Mouse (Mus musculus): ENCODE measurements around the gene Tpbgl. TPM values are rescaled to one million over a fixed set of nuclear protein-coding genes. Genes with fewer than 3 reads are reported as not detected.

Tpbgl gene
- total RNA-seq (2021), result 10 to 100 TPM; 21.6 to 25.3 TPM
- 71.2 and 81.0 TPM in 2 replicates for polyA plus RNA-seq (2012; rRNA removed)
- long read RNA-seq, transcript Tpbgl-201 (1 exons, 3,022 nt), result major isoform, 39 of 39 reads
- long read RNA-seq, partial matches to known transcripts, result 0 of 39 reads
- long read RNA-seq, other reads (novel, unspliced or antisense), result 0 of 39 reads

DNA sequence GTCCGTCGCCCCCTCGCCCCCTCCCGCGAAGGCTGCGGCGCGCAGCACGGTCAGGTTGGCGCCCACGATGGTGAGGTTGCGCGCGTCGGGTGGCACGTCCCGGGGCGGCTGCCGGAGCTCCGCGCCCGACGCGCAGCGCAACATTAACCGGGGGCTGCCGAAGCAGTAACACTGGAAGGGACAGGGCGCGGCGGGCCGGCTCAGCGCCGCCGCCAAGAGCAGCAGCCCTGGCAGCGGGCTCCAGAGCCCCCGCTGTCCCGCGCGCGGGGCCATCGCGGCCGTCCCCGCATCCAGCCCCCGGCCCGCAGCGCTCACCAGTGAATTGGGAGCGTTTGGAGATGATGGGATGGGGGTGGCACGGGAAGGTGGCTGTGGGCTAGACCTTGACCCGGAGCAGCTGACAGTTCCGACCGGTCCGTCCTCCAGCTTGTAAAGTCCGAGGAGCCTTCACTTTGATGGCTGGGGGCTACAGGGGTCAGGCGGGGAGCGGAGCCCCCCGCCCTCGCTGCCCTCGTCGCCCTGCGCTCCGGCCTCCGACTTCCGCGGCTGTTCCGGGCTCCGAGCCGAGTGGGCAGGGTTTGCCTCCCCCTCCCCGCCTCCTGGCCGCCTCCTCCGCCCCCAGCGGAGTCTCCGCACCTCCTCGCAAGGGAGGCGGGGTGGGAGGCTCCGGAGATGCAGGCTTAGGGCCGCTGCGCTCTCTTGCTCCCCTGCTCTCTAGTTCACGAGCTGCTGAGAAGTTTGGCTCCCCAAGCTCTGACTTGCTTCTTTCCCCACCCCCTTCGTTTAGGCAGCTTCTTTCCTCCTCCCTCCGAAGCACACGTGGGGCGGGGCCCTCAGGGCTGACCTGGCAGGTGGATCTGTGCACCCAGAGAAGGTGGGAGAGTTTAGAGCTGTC lies at the start of gene Tpbgl:
TSS of gene Tpbgl (minus strand) at position 728 of the 895 bp plus-strand sequence.
- peak; percentile 91 for DNase-seq

DNA sequence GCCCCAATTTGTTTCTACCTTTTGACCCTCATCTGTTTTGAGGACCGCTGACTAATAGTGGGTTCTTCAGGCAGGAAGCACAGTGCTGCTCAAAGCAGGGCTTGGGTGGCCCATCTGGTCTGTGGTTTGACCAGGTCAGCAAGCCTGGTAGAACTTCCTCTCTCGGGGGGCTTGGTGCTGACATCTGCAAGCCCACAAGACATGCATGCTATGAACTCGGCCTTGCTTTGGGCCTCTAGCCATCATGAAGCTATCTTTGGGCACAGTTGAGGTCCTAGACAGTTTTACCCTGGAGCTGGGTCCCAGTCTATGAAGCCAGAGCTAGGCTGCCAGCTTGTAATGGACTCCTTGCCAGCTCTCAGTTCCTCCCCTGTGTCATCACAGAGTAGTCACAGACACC lies 48.0 kb upstream of the Tpbgl start:
- peak; percentile 31 for DNase-seq

DNA sequence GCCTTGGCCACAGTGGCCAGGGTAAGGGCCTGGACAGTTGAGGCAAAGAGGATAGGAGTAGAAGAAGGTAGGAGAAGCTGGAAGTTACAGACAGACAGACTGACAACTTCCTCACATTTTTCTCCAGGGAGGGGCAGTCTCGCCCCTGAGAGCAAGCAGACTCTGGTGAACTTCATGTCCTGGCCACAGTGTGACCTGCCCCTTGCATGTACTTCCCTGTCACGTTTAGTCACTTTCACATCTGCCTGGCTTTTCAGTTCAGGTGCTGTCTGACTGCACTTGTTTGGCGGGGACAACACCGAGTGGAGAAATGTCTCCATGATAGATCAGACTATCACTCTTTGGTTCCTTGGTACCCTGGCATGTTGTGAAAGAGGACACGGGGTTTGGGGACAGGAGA lies 47.3 kb upstream of the Tpbgl start:
- DNase-seq, result no peak

DNA sequence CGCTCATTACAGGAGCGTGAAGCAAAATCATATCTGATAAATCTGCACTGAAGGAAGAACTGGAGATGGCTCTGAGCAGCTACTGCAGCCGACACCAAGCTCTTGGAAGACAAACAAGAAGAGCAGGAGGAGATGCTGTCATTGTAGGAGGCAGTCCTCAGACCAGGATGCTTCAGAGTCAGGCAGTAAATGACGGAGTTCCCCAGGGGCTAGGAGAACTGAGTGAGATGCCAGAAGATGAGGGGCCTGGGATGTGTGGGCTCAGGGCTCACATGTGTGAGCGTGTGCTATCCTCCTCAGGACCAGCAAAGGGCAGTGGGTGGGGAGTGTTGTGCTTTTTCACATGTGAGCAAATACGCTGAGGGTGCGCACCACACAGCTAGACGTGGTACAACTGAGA lies 46.3 kb upstream of the Tpbgl start:
- DNase-seq, result no peak

DNA sequence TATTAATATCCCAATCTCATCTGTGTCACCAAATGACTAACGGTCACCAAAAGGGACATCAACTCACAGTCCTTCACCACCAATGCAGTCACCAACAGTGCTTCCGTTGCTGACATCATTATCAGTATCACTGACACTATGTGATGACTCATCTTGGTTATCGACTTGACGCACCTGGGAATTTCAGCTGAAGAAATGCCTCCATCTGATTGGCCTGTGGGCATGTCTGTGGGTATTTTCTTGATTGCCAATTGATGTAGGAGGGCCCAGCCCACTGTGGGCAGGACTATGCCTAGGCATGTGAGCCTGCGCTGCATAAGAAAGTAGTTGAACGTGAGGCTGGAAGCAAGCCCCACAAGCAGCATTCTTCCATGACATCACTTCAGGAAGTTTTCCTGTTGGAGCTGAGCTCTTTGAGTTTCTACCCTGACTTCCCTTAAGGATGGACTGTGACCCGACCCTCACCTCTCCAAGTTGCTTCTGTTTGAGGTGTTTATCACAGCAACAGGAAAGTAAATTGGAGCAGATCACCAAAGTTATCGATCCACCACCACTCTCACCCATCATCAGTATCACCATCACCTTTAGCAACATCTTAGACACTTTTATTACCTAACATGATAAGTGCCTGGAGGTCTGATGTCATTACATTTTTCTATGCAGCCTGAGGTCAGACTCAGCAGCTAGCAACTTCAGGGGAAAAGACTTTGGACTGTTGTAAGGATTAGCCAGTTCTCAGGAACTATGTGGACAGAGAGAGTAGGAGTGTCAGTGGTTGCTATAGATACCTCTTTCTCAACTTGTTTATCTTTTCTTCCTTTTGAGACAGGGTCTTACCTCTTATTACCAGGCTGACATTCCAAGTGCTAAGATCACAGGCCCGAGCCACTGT lies 44.9 kb upstream of the Tpbgl start:
- DNase-seq, result no peak

DNA sequence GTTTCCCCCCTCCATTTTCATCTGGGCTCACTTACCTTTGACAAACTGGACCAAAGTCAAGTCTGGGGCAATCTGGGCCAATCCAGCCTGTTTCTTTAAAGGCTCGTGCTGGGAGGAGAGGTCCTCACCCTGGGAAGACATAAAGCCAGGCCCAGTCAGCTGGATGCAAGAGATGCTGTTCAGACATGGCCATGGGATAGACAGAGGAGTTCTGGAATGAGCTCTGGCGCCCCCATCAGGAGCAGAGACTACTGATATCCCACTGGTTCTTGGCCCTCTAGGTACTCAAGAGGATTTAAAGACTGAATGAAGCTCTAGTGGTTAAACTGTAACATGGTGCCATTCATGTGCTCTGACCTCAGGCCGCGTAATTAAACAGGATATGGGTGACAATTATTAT lies 44.0 kb upstream of the Tpbgl start:
- DNase-seq, result no peak

DNA sequence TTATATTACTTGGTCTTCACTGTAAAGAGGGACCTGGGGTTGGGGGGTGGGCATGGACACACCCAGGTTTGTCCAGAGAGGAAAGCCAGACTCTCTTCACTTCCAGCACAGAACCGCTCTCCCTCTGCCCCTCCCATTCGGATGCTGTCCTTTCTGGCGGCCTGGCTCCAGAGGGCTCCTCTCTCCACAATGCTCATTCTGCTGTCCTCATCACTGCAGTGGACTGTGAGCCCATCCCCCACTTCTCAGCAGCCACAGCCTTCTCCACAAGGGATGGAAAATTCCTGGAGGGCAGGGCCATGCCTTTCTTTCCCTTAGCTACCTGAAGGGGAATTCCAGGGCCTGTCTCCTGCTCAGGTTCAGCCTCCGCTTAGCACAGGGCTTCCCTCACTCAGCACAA lies 41.9 kb upstream of the Tpbgl start:
- DNase-seq, result peak; percentile 77

DNA sequence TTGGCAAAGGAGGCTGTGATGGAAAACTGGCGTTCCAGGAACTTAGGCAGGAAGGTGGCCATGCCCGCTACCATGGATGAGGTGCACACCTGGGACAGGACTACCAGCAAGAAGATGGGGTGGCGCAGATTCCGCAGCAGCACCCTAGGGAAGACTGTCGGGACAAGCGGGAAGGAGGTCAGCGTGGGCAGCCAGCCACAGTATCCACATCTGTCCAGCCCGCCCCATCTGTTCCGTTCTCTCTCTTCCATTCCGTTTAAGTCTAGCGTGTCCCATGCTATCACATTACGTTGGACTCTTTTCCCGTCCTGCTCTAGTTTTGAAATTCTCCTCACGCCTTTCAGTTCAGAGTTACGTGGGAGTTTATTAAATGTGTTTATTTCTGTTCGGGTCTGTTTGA lies 40.2 kb upstream of the Tpbgl start:
- no peak for DNase-seq

DNA sequence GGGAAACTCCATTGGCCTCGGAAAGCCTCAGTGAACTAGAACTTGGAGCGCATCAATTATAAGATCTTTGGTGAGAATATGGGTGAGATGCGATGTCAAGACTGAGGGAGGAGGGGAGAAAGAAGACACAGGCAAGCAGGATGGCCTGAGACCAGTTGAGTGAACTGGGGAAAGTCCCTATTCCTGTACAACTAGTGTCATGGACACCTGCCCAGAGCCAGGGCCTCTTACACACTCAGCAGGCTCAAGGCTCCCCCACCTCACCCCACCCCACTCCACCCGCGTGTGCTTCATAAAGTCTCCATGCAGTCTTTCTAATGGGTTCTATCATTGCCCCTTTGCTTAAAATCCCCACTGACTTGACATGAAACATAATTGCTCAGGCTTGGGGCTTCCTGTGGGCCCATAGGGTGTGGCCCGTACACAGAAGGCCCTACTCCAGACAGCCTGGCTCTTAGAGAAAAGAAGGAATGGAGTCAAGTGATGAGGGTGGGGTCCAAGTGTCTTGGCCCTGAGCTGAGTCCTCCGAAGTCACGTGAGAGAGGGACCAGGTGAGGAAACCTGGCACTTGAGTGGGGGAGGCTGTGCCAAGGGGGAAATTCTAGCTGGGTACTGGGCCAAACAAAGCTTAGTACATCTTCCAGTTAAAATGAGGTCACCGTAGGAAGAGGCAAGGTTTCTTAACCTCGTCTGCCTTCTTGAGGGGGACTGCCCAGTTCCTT lies 39.0 kb upstream of the Tpbgl start:
- no peak for DNase-seq

DNA sequence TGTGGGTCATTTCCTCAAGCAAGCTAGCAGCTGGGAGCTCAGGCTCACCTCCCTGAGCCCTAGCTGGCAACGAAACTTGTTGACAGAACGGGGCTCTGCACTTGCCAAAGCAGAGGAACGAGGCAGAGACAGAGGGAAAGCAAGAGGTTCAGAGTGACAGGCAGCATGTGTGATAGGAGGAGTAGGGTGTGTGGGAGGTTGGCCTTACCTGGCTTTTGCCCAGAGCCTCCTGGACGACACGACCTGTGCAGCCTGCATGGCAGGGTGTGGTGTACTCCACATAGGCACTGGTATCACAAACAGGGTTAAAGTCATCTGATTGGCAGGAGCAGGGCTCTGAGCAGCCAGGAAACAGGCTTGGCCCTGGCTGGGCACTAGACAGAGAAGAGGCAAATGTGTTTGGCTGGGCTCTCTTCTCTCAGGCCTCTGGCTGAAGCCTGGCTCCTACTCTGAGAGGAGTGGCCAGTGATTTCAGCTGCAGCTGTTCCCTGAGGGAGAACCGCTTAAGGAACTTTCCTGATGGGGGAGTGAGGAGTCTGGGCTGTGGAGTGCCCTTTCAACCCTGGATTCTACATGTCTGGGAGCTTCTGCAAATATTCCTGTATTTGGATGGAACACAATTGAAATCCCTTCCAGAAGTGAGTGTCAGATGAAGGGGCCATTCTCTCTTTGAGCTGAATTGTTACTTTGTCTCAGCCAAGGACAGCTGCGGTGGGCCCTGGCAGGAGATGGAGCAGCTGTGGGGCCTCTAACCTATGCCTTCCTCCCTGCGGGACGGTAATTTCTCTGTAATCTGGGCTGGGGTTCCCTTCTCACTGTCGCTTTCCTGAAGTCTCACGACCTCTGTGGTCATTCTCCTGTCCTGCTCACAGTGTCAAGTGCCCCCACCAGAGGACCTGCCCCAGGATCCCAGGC lies 37.9 kb upstream of the Tpbgl start:
- DNase-seq, result peak; percentile 59

DNA sequence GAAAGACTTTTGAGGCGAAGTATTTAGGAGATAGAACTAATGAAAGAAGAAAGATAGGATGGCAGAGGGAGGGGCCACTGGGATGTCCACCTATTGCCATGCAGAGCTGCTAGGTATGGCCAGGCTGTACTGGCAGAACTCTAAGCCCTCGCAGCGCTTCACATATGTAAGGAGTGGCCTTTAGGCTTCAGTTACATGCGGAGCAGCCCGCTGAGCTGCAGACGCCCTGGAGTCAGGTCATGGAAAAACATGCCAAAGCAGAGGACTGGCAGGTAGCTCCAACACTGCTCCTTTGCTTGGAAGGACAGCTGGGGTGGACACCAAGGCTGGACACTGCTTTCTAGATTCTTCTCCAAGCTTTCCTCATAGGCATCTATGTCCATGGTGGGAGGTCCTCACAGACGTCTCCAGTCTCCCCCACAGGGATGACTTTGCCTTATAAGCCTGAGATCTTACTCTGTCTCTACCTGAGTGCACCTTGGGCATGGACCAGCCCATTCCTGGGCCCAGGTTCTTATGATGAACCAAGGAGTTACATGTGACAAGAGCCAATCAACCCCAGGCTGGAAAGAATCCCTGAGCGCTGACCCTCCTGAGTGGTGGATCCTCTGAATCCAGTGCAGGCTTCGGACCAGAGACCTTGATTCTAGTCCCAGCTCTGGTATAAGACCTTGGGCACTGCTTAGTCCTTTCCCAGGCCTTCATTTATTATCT lies 36.8 kb upstream of the Tpbgl start:
- DNase-seq, result no peak

DNA sequence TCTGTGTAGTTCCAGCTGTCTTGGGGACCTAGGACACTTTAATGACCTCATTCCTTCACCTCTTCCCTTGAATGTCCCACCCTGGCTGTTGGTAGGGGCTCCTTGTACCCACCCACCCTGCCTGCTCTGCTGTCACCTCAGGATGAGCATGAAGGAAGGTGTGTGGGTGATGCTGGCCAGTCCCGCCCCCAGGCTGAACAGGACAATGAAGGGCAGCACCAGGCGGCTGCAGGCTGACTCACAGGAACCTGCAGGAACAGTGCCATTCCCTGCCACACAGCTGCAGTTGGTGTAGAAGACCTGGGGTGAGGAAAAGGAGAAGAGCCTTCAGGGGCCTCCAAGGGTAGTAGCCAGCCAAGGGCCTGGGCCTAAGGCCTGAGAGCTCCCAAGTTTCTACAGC lies 35.4 kb upstream of the Tpbgl start:
- no peak for DNase-seq

DNA sequence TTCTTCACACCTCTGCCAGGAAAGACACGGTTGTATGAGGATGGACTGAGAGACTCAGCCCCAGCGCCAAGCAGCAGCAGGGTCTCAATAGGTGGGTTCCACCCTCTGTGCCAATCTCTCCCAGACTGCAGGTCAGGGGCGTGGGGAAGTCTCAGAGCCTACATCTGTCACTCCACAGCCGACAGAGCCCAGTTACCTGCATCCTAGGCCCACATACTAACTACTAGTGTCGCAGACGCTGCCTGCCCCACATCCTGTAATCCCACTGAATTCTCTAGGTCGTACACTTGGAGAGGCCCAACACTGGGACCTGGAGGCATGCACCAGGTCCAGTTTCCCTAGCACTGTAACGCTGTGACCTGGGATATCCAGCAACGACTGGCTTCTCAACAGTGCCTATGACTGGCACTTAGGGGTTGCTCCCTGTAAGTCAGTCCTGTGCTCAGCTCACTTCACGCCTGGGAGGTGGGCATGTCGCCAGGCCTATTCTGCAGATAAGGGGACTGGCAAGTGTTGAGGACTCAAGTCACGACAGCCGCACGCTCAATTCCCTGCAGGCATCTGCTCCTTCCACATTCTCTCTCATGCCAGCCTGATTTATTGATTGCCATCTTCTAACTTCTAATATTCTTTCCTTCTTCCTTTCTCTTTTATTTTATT lies 34.8 kb upstream of the Tpbgl start:
- no peak for DNase-seq

DNA sequence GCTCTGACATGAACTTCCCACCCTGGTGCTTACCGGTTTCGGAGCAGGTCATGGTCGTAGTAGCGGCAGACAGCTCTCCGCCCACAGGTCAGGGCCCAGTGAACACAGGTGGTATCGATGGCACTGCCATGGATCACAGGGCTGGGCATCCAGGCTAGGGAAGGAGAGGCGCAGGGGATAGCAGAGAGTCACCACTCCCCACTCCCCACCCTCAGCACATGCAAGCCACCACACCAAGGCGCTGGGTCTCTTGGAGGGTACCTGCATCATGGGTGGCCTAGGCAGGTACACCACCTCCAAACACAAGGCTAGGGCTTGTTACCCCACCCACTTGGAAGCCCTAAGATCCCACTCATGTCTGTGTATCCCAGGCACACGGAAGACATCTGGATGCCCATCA lies 34.2 kb upstream of the Tpbgl start:
- no peak for DNase-seq

DNA sequence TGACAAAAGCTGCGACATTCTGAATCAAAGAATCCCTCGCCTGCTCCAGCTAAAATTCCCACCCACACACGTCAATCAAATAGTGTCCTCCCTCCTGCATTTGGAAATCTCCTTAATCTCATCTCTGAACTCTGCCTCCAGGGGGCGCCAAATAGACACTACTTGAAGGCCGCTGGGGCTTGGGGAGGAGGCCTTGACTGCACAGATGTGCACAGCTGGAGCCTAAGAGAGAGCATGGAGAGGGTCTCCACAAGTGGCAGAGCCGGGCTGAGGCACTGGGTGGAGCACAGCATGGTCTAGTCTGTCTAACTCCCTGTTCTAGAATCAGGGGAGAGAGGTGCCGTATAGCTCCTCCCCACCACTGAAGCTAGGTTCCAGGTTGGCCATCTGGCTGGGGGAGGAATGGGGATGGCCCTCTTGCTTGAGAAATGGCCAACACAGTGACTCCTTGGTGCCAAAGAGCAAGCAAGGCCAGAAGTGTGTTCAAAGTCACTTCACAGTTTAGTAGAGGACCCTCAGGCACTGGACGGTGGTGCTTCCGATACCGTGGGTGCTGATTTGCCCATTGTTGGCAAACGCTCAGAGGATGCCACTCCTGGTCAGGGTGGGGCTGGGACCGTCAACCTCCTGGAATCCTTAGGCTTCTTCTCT lies 32.6 kb upstream of the Tpbgl start:
- peak; percentile 80 for DNase-seq

DNA sequence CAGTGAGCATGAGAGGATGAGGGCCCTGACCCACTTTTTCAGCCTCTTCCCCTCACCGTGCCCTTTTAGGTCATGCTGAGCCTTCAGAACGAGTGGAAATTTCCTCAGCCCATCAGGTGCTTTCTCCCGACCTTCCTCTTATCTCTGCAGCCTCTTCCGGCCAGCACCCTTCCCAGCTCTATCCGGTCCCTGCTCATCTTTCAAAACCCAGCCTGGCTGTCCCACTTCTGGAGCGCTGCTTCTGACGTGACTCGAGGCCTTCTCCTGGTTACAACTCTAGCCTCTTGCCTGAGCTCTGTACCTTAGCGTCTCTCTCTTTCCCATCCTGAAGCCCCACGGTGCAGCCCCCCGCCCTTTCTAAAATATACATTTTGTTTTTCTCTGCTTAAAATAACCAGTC lies 27.3 kb upstream of the Tpbgl start:
- peak; percentile 71 for DNase-seq

DNA sequence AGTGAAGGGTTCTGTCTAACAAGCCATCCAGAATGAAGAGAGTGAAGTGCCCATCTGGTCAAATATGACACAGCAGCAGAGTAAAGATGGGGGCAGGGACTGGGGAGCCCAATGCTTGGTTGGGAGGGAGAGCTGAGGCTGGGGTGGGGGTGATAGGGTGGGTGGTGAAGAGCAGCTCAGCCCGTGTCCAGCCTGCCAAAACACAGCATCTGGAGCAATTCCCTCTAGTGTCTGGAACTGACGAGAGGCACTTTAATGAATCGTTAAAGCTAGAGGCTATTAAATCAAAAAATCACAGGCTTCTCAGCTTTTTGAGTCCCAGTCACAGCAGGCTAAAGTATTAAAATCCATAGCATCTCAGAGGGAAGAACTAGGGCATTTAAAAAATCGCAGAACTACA lies 22.7 kb upstream of the Tpbgl start:
- no peak for DNase-seq

DNA sequence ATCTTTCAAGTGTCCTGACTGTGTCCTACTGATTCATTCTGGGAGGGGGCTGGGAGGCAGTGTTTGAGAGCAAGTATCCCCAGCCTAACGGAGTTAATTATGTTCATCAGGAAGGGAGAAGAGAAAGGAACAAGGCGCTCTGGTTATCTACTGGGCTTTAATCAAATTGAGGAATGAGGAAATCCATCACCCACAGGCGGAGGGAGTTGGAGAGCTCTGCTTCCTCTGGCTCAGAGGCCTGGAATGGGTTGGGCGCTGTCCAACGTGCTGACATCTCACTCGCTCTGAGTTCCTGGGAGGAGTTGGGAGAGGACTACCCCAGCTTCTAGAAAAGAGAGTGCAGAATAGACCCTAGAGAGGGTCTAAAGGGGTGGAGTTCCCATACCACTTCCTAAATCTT lies 21.7 kb upstream of the Tpbgl start:
- peak; percentile 77 for DNase-seq

DNA sequence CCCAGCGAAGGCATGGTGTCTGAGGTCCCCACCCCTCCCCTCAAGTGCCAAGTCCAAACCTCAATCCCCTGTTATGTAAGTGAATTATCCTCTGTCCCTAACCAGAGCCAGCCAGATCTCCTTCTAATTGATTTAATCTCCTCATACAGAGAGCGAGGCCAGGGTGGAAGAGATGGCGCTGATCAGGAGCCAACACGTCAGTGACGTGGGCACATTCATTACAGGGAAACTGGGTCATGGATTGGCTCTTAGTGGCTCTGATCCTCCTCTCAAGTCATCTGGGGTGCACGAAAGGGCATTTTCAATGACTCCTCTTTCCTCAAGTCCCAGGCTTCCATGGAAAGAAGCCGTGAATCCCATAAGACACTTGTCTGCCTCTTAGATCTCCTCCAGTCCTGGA lies 17.8 kb upstream of the Tpbgl start:
- DNase-seq, result no peak

Measured in adrenal gland, adult 2 months (tissue).